Mouse (Mus musculus): Measurements from ENCODE around the gene Hpdl. TPM values are rescaled to one million over a fixed set of nuclear protein-coding genes. Genes with fewer than 3 reads are reported as not detected.
A peak's percentile ranks its signal among the peaks of the same experiment; 100 is the strongest.

The Hpdl gene
- polyA plus RNA-seq (2015; fragmentation: Nextera tagmentation; extraction: Ambion mirVana) = 0.51 and 0.99 TPM in 2 replicates

DNA sequence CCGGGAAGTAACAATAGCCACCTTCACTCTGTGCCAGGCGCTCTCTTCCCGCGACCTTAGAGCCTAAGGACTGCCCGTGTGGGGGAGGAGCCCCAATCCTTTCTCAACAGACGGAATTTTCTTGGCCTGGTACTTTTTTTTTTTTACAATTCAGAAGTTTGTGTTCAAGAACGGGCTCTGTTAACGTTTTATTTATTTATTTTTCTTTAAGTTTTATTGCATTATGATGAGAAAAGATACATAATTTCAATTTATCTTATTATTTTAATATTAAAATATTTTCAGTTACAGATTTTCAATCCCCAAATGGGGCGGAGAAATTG, at the start of gene Hpdl:
TSS of gene Hpdl (minus strand) at position 14 of the 323 bp plus-strand sequence.
- H3K27me3 ChIP-seq (replicated peaks; ENCODE audit: control insufficient read depth, insufficient read depth, low read length) = 0 out of 2 replicates have a peak, but pooled peaks cover 6% of the 10 kb centered on the region
- no peaks in the 10 kb centered on the region; the same call in 1 of the 2 replicates for H3K4me1 ChIP-seq (replicated peaks; ENCODE audit: control insufficient read depth, insufficient read depth, low read length)
- peak within 1 kb of the TSS; percentile 49 for H3K4me3 ChIP-seq (ENCODE audit: low read depth, low read length)
- no peaks in the 10 kb centered on the region for H3K9me3 ChIP-seq (ENCODE audit: control insufficient read depth)
- H3K36me3 ChIP-seq (ENCODE audit: control insufficient read depth, insufficient read depth) = no peaks in the 10 kb centered on the region; the same call in 1 of the 2 replicates
- no peak for ATAC-seq
- H3K27ac ChIP-seq (ENCODE audit: low read depth, low read length) = no peak within 1 kb of the TSS; the same call in 1 of the 2 replicates
- no peak for TF ChIP-seq CTCF (IDR thresholded peaks at IDR 0.05; ENCODE audit: low read depth)
- H3K9ac ChIP-seq (ENCODE audit: low read depth, low read length) = peak within 1 kb of the TSS; percentile 40; the same call in 1 of the 2 replicates
- peak within 1 kb of the TSS; percentile 93 for H3K4me2 ChIP-seq (replicated peaks; ENCODE audit: low read depth)
- 10% methylated on average over 9 of the region's 9 CpGs for WGBS

DNA sequence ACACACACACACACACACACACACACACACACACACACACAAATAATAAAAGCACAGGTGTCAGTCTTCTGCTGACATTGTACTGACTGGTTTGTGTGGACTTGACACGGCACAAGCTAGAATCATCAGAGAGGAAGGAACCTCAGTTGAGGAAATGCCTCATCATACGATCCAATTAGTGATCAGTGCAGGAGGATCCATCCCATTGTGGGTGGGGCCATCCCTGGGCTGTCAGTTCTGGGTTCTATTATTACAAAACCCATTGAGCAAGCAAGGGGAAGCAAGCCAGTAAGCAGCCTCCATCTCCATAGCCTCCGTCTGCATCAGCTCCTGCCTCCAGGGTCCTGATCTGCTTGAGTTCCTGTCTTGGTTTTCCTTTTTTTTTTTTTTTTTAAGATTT, 48.4 kb upstream of the Hpdl start:
- H3K4me2 ChIP-seq (replicated peaks; ENCODE audit: low read depth) = no peak overlapping the region
- H3K27ac ChIP-seq (ENCODE audit: low read depth, low read length) = no peak overlapping the region
- WGBS = 74% methylated on average over 3 of the region's 3 CpGs

GRCm38 (mm10) chr4:116862023-116862422, 40.5 kb upstream of the Hpdl start:
- Histone ChIP-seq H3K9me3 (ENCODE audit: control insufficient read depth) (no peaks in the 10 kb centered on the region), H3K4me3 (ENCODE audit: low read depth, low read length) (no peak overlapping the region), H3K4me1 (replicated peaks; ENCODE audit: control insufficient read depth, insufficient read depth, low read length) (no peaks in the 10 kb centered on the region; the same call in 1 of the 2 replicates), H3K4me2 (replicated peaks; ENCODE audit: low read depth) (no peak overlapping the region), H3K36me3 (ENCODE audit: control insufficient read depth, insufficient read depth) (no peaks in the 10 kb centered on the region), H3K27ac (ENCODE audit: low read depth, low read length) (no peak overlapping the region), H3K27me3 (replicated peaks; ENCODE audit: control insufficient read depth, insufficient read depth, low read length) (no peaks in the 10 kb centered on the region), H3K9ac (ENCODE audit: low read depth, low read length) (no peak overlapping the region)
- ATAC-seq = peak; percentile 65
- no peak for TF ChIP-seq CTCF (IDR thresholded peaks at IDR 0.05; ENCODE audit: low read depth)
- 50% methylated on average over 8 of the region's 8 CpGs for WGBS

More for the DNA sequence above, 48.4 kb upstream of the Hpdl start:
- H3K4me1 ChIP-seq (replicated peaks; ENCODE audit: control insufficient read depth, insufficient read depth, low read length) = no peaks in the 10 kb centered on the region
- H3K9ac ChIP-seq (ENCODE audit: low read depth, low read length) = no peak overlapping the region
- no peaks in the 10 kb centered on the region for H3K9me3 ChIP-seq (ENCODE audit: control insufficient read depth)
- no peak overlapping the region for H3K4me3 ChIP-seq (ENCODE audit: low read depth, low read length)
- H3K36me3 ChIP-seq (ENCODE audit: control insufficient read depth, insufficient read depth) = no peaks in the 10 kb centered on the region
- no peak for TF ChIP-seq CTCF (IDR thresholded peaks at IDR 0.05; ENCODE audit: low read depth)
- H3K27me3 ChIP-seq (replicated peaks; ENCODE audit: control insufficient read depth, insufficient read depth, low read length) = no peaks in the 10 kb centered on the region
- no peak for ATAC-seq

DNA sequence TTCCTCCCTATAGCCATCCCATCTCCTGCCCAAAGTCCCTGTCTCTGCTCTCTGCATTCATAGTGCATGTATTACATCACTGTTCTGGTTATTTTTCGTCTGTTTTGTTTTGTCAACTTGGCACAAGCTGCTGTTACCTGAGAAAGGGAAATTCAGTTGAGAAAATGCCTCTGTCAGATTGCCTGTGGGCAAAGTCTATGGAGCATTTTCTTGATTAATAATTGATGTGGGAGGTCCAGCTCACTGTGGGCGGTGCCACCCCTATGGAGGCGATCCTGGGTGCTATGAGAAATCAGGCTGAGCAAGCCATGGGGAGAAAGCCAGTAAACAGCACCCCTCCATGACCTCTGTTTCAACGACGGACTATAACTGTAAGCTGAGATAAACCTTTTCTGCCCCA, 38.2 kb upstream of the Hpdl start:
- peak; percentile 83 for ATAC-seq
- Histone ChIP-seq H3K27me3 (replicated peaks; ENCODE audit: control insufficient read depth, insufficient read depth, low read length) (no peaks in the 10 kb centered on the region), H3K4me2 (replicated peaks; ENCODE audit: low read depth) (0 out of 2 replicates have a peak overlapping the region, but pooled peaks have one; percentile 13), H3K9ac (ENCODE audit: low read depth, low read length) (no peak overlapping the region), H3K9me3 (ENCODE audit: control insufficient read depth) (no peaks in the 10 kb centered on the region), H3K27ac (ENCODE audit: low read depth, low read length) (no peak overlapping the region), H3K4me1 (replicated peaks; ENCODE audit: control insufficient read depth, insufficient read depth, low read length) (no peaks in the 10 kb centered on the region; the same call in 1 of the 2 replicates), H3K36me3 (ENCODE audit: control insufficient read depth, insufficient read depth) (no peaks in the 10 kb centered on the region), H3K4me3 (ENCODE audit: low read depth, low read length) (no peak overlapping the region)
- WGBS = 37% methylated on average over 5 of the region's 5 CpGs
- TF ChIP-seq CTCF (IDR thresholded peaks at IDR 0.05; ENCODE audit: low read depth) = no peak

- no peaks in the 10 kb centered on the region for H3K9me3 ChIP-seq (ENCODE audit: control insufficient read depth)
- no peaks in the 10 kb centered on the region for H3K27me3 ChIP-seq (replicated peaks; ENCODE audit: control insufficient read depth, insufficient read depth, low read length)
- H3K4me1 ChIP-seq (replicated peaks; ENCODE audit: control insufficient read depth, insufficient read depth, low read length) = no peaks in the 10 kb centered on the region; the same call in 1 of the 2 replicates
- ATAC-seq = no peak
- H3K4me2 ChIP-seq (replicated peaks; ENCODE audit: low read depth) = no peak overlapping the region
- no peak for TF ChIP-seq CTCF (IDR thresholded peaks at IDR 0.05; ENCODE audit: low read depth)
- WGBS = 92% methylated on average over 10 of the region's 10 CpGs
- no peak overlapping the region for H3K4me3 ChIP-seq (ENCODE audit: low read depth, low read length)
- H3K27ac ChIP-seq (ENCODE audit: low read depth, low read length) = no peak overlapping the region
- H3K9ac ChIP-seq (ENCODE audit: low read depth, low read length) = no peak overlapping the region
- no peaks in the 10 kb centered on the region for H3K36me3 ChIP-seq (ENCODE audit: control insufficient read depth, insufficient read depth)
Measured at GRCm38 (mm10) chr4:116857203-116857602, 35.7 kb upstream of the Hpdl start.

DNA sequence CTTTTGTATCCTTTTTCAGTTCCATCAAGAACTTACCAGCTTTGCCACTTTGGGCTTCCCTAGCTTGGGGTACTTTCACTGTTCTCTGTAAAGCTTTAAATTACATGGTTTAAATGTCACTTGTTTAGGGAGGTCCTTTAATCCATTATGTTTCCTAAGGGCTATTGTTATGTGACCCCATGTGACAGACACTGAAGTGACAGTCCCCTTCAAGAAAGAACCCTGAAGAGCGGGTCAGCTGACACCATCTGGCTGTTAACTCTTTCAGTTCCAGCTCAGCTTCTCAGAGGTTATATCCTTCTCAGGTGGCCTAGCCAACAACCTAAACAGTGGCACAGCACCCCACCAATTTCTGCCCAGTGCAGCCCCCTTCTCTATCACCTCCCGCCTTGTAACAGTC, 32.8 kb upstream of the Hpdl start:
- no peak for TF ChIP-seq CTCF (IDR thresholded peaks at IDR 0.05; ENCODE audit: low read depth)
- ATAC-seq = no peak

GRCm38 (mm10) chr4:116849901-116850300, 28.4 kb upstream of the Hpdl start:
- Histone ChIP-seq H3K36me3 (ENCODE audit: control insufficient read depth, insufficient read depth) (no peaks in the 10 kb centered on the region), H3K9ac (ENCODE audit: low read depth, low read length) (no peak overlapping the region), H3K4me1 (replicated peaks; ENCODE audit: control insufficient read depth, insufficient read depth, low read length) (no peaks in the 10 kb centered on the region), H3K4me2 (replicated peaks; ENCODE audit: low read depth) (no peak overlapping the region), H3K27ac (ENCODE audit: low read depth, low read length) (no peak overlapping the region), H3K27me3 (replicated peaks; ENCODE audit: control insufficient read depth, insufficient read depth, low read length) (no peaks in the 10 kb centered on the region), H3K4me3 (ENCODE audit: low read depth, low read length) (no peak overlapping the region), H3K9me3 (ENCODE audit: control insufficient read depth) (no peaks in the 10 kb centered on the region)
- no peak for TF ChIP-seq CTCF (IDR thresholded peaks at IDR 0.05; ENCODE audit: low read depth)
- ATAC-seq = no peak
- 73% methylated on average over 3 of the region's 3 CpGs for WGBS

More for the DNA sequence above, 32.8 kb upstream of the Hpdl start:
- H3K27me3 ChIP-seq (replicated peaks; ENCODE audit: control insufficient read depth, insufficient read depth, low read length) = no peaks in the 10 kb centered on the region
- H3K4me3 ChIP-seq (ENCODE audit: low read depth, low read length) = no peak overlapping the region
- no peaks in the 10 kb centered on the region for H3K36me3 ChIP-seq (ENCODE audit: control insufficient read depth, insufficient read depth)
- no peak overlapping the region for H3K9ac ChIP-seq (ENCODE audit: low read depth, low read length)
- no peak overlapping the region for H3K27ac ChIP-seq (ENCODE audit: low read depth, low read length)
- no peaks in the 10 kb centered on the region; the same call in 1 of the 2 replicates for H3K4me1 ChIP-seq (replicated peaks; ENCODE audit: control insufficient read depth, insufficient read depth, low read length)
- H3K4me2 ChIP-seq (replicated peaks; ENCODE audit: low read depth) = no peak overlapping the region
- H3K9me3 ChIP-seq (ENCODE audit: control insufficient read depth) = no peaks in the 10 kb centered on the region
- 44% methylated on average over 2 of the region's 2 CpGs for WGBS
